Mouse (Mus musculus) kidney, postnatal 0 days (tissue): Measurements from ENCODE around the gene Prss38. TPM values are rescaled to one million over a fixed set of nuclear protein-coding genes. Genes with fewer than 3 reads are reported as not detected.

Source experiments
- ATAC-seq: fragments of 200-750 bp; cut with Nextera tagmentation; replicated peaks from 2 replicates; pipeline ENCODE4 v1.8.0; 2017; ENCODE audit warnings: low read depth, moderate number of reproducible peaks, moderate TSS enrichment, moderate library complexity; ENCODE audit not compliant: low FRiP score
- DNase-seq: peaks from one replicate; pipeline ENCODE4 v3.0.0-alpha.2; 2016; ENCODE audit warnings: low spot score
- H3K27ac ChIP-seq: fragments of 300-500 bp; sonication (generic); 2 replicates; pipeline ENCODE4 v1.5.1; 2014; ENCODE audit warnings: mild to moderate bottlenecking
- H3K27me3 ChIP-seq: fragments of 300-500 bp; sonication (generic); 2 replicates; pipeline ENCODE4 v1.6.1; 2014; ENCODE audit warnings: low read length, mixed read lengths; ENCODE audit not compliant: insufficient read depth
- H3K36me3 ChIP-seq: fragments of 300-500 bp; sonication (generic); 2 replicates; pipeline ENCODE4 v1.6.1; 2014; ENCODE audit warnings: low read length, mixed read lengths; ENCODE audit not compliant: insufficient read depth
- H3K4me1 ChIP-seq: fragments of 300-500 bp; sonication (generic); replicated peaks from 2 replicates; pipeline ENCODE4 v1.6.1; 2014; ENCODE audit warnings: antibody characterized with exemption, low read length, mixed read lengths; ENCODE audit not compliant: insufficient read depth
- H3K4me2 ChIP-seq: fragments of 300-500 bp; sonication (generic); 2 replicates; pipeline ENCODE4 v1.6.1; 2014; ENCODE audit warnings: mild to moderate bottlenecking, low read length, moderate library complexity, mixed read lengths
- H3K4me3 ChIP-seq: fragments of 300-500 bp; sonication (generic); replicated peaks from 2 replicates; pipeline ENCODE4 v1.5.1; 2014; ENCODE audit warnings: low read depth, low read length
- H3K9ac ChIP-seq: fragments of 300-500 bp; sonication (generic); 2 replicates; pipeline ENCODE4 v1.6.1; 2014; ENCODE audit warnings: low read depth, low read length
- H3K9me3 ChIP-seq: fragments of 300-500 bp; sonication (generic); replicated peaks from 2 replicates; pipeline ENCODE4 v1.6.1; 2016; ENCODE audit warnings: low read length, inconsistent platforms, mixed read lengths
- CTCF ChIP-seq: IDR thresholded peaks from 2 replicates; pipeline ENCODE4 v1.5.1; 2016; ENCODE audit warnings: antibody characterized with exemption, low read depth, mild to moderate bottlenecking, moderate library complexity
- WGBS: fragments of 180-500 bp; shearing (Covaris S2); extraction: QIAGEN DNeasy Blood & Tissue Kit; methylation state at CpG from one replicate; pipeline ENCODE4 v1.1.7; 2014; 5-methylcytosine and 5-hydroxymethylcytosine counted together
- polyA plus RNA-seq: library from polyadenylated mRNA; unstranded; fragments of >200 nt; fragmentation: Nextera tagmentation; extraction: Ambion mirVana; gene quantifications from 2 replicates; pipeline ENCODE4 v1.2.1, GENCODE M21; 2015

Prss38 gene
- polyA plus RNA-seq, 1 experiment from 2014 or later = not detected

DNA sequence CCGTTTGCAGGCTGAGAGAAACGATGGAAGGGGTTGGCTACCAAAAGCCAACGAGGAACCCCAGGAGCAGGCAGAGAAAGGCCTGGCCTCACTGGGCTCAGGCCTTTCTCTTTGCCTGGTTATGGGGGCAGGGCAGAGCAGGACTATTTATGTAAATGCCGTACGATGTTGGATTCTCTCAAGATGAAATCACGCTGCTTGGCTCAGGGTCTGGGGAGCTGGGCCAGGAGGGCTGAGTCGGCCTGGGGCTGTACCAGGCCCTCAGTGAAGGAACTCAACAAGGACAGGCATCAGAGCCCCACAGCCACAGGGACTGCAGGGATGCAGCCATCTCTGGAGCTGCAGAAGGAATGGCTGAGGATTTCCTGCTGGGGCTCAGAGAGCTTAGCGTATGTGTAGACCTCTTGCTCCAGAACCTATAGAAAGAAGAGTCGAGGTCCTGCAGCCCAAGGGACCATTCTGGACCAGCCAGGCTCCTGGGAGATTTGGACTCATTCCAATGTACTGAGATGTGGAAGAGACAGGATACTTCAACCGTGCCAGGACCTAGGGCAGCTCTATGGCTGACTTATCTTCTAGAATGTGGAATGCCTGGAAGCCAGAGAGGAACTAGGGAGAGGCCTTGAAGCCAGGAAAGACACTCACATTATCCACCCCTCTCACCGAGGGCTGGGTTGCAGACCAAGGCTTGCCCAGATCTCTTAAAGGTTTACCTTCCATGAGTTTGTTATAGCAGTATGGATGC, 29.1 kb downstream of the Prss38 start:
- Histone ChIP-seq H3K27ac (no peak overlapping the region), H3K4me3 (no peak overlapping the region)
- no peak for DNase-seq

DNA sequence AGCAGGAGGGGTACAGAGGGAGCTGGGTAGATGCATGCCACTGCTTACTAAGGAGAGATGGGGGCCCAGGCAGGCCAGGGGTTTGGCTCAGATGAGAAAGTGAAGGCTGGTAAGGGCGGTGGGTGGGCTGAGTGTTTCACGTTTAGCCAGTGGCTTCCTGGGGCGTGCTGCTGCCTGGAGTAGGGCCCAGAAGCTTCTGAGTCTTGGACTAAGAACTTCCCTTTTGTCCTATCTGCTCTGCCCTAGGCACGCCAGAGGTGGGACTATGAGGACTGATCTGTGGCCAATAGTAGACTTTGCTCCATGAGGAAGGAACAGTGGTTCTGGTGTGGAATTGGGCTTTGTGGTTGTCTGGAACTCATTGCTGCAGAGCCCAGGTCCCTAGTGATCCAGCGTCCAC, 32.5 kb downstream of the Prss38 start:
- Histone ChIP-seq H3K4me1 (peaks cover 4% of the 10 kb centered on the region; the same call in 1 of the 2 replicates), H3K27me3 (no peaks in the 10 kb centered on the region), H3K27ac (no peak overlapping the region), H3K9ac (no peak overlapping the region), H3K9me3 (no peaks in the 10 kb centered on the region), H3K4me3 (no peak overlapping the region), H3K4me2 (no peak overlapping the region), H3K36me3 (no peaks in the 10 kb centered on the region)
- no peak for TF ChIP-seq CTCF
- DNase-seq (no peak), ATAC-seq (no peak)
- 68% methylated on average over 4 of the region's 5 CpGs for WGBS

More for the DNA sequence above, 29.1 kb downstream of the Prss38 start:
- no peaks in the 10 kb centered on the region for H3K27me3 ChIP-seq
- no peak for TF ChIP-seq CTCF
- peaks cover 5% of the 10 kb centered on the region; the same call in 1 of the 2 replicates for H3K4me1 ChIP-seq
- H3K4me2 ChIP-seq = no peak overlapping the region
- H3K36me3 ChIP-seq = no peaks in the 10 kb centered on the region
- H3K9me3 ChIP-seq = no peaks in the 10 kb centered on the region
- 66% methylated on average over 11 of the region's 11 CpGs for WGBS
- no peak for ATAC-seq
- H3K9ac ChIP-seq = no peak overlapping the region

- Histone ChIP-seq H3K36me3 (no peaks in the 10 kb centered on the region), H3K4me2 (no peak overlapping the region), H3K9me3 (no peaks in the 10 kb centered on the region), H3K27ac (no peak overlapping the region), H3K4me3 (no peak overlapping the region), H3K4me1 (no peaks in the 10 kb centered on the region), H3K9ac (no peak overlapping the region), H3K27me3 (no peaks in the 10 kb centered on the region)
- no peak for TF ChIP-seq CTCF
- DNase-seq (no peak), ATAC-seq (no peak)
- WGBS = 83% methylated on average over 2 of the region's 2 CpGs
Observed at GRCm38 (mm10) chr11:59338736-59339120, 36.7 kb downstream of the Prss38 start.

DNA sequence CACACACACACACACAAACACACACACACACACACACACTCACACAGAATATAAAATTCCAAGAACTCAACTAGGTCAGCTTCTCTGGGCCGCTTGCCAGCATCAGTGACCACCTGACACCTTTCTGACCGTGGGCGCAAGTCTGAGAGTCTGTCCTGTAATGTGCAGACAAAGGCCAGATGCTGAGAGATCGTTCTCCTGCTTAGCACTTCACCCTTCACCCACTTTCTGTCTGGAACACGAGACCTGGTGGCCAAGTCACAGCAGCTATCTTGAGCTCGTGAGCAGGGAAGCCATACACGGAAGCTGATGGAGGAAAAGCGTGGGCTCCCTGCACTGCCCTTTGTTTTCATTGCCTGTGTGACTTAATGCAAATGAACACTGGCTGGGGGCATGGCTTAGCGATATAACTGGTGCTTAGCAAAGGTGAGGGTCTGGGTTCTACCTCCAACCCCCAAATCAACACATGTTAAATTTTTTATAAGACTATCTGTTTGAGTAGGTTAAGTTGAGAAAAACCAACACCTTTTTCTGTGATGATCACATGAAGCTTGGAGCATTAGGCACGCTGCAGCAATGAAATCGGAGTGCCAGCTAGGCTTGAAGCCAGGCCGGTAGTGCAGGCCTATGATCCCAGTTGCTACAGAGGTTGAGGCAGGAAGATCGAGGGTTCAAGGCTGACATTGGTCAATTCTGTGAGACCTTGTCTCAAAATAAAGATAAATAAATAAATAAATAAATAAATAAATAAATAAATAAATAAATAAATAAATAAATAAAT, 37.3 kb downstream of the Prss38 start:
- Histone ChIP-seq H3K36me3 (no peaks in the 10 kb centered on the region), H3K9ac (no peak overlapping the region), H3K4me2 (no peak overlapping the region), H3K4me1 (no peaks in the 10 kb centered on the region), H3K27me3 (no peaks in the 10 kb centered on the region), H3K4me3 (no peak overlapping the region), H3K9me3 (no peaks in the 10 kb centered on the region), H3K27ac (no peak overlapping the region)
- TF ChIP-seq CTCF = no peak
- 48% methylated on average over 13 of the region's 13 CpGs for WGBS
- DNase-seq (peak; percentile 33), ATAC-seq (peak; percentile 73)

- no peak for DNase-seq
- H3K27ac ChIP-seq = no peak overlapping the region
- ATAC-seq = peak; percentile 40; the same call in 1 of the 2 replicates
- no peaks in the 10 kb centered on the region for H3K27me3 ChIP-seq
- H3K36me3 ChIP-seq = no peaks in the 10 kb centered on the region
- H3K4me1 ChIP-seq = no peaks in the 10 kb centered on the region
- H3K9ac ChIP-seq = no peak overlapping the region
- H3K9me3 ChIP-seq = no peaks in the 10 kb centered on the region
- no peak overlapping the region for H3K4me3 ChIP-seq
- peak; percentile 30; the same call in 1 of the 2 replicates for TF ChIP-seq CTCF
- 6% methylated on average over 1 of the region's 1 CpGs for WGBS
- no peak overlapping the region for H3K4me2 ChIP-seq
Observed at GRCm38 (mm10) chr11:59336381-59336780, 39.1 kb downstream of the Prss38 start.

- no peak overlapping the region for H3K4me3 ChIP-seq
- ATAC-seq = no peak
- WGBS = 48% methylated on average over 2 of the region's 2 CpGs
- H3K27ac ChIP-seq = no peak overlapping the region
- H3K9me3 ChIP-seq = no peaks in the 10 kb centered on the region
- H3K36me3 ChIP-seq = no peaks in the 10 kb centered on the region
- no peak overlapping the region for H3K9ac ChIP-seq
- H3K4me2 ChIP-seq = no peak overlapping the region
- 0 out of 2 replicates have a peak, but pooled peaks have one; percentile 11 for TF ChIP-seq CTCF
- H3K27me3 ChIP-seq = no peaks in the 10 kb centered on the region
- no peak for DNase-seq
- H3K4me1 ChIP-seq = no peaks in the 10 kb centered on the region
Observed at GRCm38 (mm10) chr11:59335942-59336341, 39.5 kb downstream of the Prss38 start.
